Mouse (Mus musculus) c-Kit-negative CD71-positive TER-119-positive erythroid progenitor cells, embryonic 14.5 days (primary cell): ENCODE results near the gene Lin7c.
A peak's percentile ranks its signal among the peaks of the same experiment; 100 is the strongest.
"Not testable (repeated sequence)": the region's sequence is repeated elsewhere in the genome, so short reads cannot be mapped to it uniquely, and the experiment has no call there.

Experiments
- DNase-seq: peaks from one replicate; pipeline ENCODE4 v3.0.0-alpha.2; 2013; ENCODE audit warnings: low read depth, low spot score

Gene Lin7c

GRCm38 (mm10) chr2:109890597-109890996, at the start of gene Lin7c:
TSS of gene Lin7c (plus strand) at chr2:109890853.
- peak; percentile 81 for DNase-seq

DNA sequence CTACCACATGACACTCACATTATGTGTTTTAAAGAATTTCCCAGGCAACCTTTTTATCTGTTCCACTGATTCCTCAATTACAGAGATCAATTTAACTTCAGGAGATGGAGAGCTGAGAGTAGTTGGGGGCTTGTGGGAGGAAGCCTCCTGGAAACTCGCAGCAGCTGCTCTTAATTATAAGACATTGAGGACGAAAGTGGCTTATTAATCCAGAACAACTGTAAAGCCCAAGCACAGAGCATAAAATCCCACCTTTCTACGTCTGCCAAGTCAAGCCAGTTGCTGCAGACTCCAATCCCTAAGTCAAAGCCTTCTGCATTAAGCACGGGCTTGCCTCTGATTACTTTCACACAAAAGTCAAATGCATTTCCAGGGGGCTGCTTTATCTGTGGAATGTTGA, 44.3 kb upstream of the Lin7c start:
- no peak for DNase-seq

- DNase-seq = no peak
These were observed 42.3 kb upstream of the Lin7c start for GRCm38 (mm10) chr2:109848305-109848704.

DNA sequence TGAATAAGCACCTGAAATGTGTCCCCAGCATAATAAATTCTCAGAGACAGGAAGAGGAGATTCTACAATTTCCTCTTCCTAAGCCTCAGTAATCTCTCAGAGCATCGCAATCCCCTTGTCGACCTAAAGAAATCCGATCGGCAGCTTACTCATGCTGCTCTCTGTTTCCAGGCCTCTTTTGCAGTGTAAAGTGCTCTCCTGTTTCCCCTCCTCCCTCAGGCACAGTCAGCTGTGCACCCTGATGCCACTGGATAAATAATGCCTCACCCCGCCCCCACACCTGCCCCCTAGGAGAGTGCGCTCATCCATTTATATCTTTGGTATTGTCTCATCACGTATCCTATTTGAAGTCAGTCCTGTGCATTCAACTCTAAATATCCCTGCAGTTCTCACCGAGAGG, 41.9 kb upstream of the Lin7c start:
- no peak for DNase-seq

DNA sequence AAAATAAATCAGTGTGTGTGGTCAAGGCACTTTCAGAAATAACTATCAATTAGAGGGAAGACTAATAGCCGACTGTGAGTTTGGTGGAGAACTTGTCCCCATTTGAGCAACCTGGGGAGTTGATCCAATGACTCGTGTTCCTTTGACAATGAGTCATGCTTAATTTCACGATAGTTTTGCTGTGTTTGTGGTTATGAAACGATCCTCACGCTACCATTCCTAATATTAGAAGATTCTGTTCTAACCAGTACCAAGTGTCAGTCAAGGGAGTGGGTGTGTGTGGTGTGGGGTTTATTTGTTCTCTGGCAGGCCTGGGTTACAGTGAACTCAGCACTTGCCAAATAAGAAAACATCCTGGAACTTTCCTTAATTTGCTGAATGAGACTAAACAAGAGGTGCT, 35.1 kb upstream of the Lin7c start:
- no peak for DNase-seq

GRCm38 (mm10) chr2:109859671-109860070, 31.0 kb upstream of the Lin7c start:
- DNase-seq = no peak

GRCm38 (mm10) chr2:109860832-109861231, 29.8 kb upstream of the Lin7c start:
- DNase-seq = no peak

DNA sequence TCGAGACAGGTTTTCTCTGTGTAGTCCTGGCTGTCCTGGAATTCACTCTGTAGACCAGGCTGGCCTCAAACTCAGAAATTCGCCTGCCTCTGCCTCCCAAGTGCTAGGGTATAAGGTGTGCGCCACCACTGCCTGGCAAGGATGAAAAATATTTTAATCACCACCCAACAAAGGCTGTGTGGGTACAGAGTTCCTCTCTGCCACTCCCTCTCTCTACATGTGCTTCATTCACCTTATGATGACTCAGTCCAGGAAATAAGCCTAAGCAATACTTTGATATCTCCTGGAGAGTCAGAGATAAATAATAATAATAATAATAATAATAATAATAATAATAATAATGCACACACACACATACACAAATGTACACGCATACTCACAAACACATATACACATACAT, 11.2 kb upstream of the Lin7c start:
- not testable (repeated sequence) for DNase-seq

DNA sequence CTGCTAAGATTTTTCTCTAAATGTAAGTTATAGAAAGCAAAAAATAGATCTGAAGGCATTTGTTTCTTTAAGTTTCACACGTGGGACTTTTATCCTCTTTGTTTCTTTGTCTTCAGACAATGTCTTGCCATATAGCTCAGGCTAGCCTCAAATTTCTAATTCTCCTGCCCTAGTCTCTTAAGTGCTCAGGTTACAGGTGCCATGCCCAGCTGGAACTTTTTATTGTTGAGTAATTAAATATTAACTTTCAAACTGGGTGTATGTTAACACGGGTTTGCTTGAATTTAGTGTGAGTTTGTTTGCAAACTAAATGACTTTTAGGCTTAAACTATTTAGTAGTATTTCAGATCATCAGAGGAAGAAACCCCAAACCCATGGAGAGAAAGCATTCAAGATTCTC, 9.5 kb upstream of the Lin7c start:
- DNase-seq = no peak

GRCm38 (mm10) chr2:109881625-109882024, 9.0 kb upstream of the Lin7c start:
- no peak for DNase-seq

GRCm38 (mm10) chr2:109884106-109884505, 6.5 kb upstream of the Lin7c start:
- DNase-seq = no peak

DNA sequence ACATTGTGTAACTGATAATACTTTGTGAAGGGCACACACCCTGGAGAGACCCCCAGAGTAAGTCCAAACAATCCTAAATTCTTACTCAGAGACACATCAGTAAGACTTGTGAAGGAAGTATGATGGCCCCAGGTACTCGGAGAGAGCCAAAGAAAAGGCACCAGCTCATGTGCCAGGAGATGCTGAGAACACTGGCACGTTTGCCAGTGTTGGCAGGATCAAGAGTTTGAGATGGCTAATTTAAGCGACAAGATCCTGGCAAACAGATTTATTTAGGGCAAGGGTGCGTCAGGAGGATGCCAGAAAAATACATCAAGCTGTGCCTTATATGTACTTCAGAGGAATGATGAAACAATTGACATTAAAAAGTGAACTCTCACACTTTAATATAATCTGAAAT, 6.1 kb upstream of the Lin7c start:
- no peak for DNase-seq

GRCm38 (mm10) chr2:109890068-109890467, 585 bp upstream of the Lin7c start:
- no peak for DNase-seq

- DNase-seq = peak; percentile 21
These were observed 378 bp downstream of the Lin7c start for GRCm38 (mm10) chr2:109891031-109891430.

DNA sequence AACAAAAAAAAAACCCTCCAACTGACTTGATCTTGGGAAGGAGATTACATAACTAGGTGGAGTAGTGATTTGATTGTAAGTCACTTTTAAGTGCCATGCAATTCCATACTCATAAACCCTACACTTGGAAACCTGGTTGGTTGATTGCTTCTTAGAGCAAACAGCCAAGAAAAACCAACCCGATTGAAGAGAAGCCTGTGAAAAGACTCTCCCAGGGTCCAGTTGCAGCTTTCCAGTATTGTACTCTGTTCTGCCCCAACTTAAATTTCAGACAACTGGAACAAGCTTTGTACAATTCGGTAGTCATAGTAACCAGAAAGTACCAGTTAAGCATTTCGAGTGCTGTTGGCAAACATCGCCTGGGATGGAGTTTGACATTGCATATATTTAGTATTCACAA, 818 bp downstream of the Lin7c start:
- no peak for DNase-seq

GRCm38 (mm10) chr2:109896311-109896710, 5.7 kb downstream of the Lin7c start:
- DNase-seq = no peak

- no peak for DNase-seq
These were observed 12.2 kb downstream of the Lin7c start for GRCm38 (mm10) chr2:109902869-109903268.

GRCm38 (mm10) chr2:109904171-109904821, 13.6 kb downstream of the Lin7c start:
- peak; percentile 87 for DNase-seq

- peak; percentile 48 for DNase-seq
These were observed 18.5 kb downstream of the Lin7c start for GRCm38 (mm10) chr2:109909122-109909521.

GRCm38 (mm10) chr2:109912216-109912615, 21.6 kb downstream of the Lin7c start:
- DNase-seq = no peak

- no peak for DNase-seq
These were observed 22.1 kb downstream of the Lin7c start for GRCm38 (mm10) chr2:109912766-109913165.

- no peak for DNase-seq
These were observed 22.6 kb downstream of the Lin7c start for GRCm38 (mm10) chr2:109913241-109913640.

GRCm38 (mm10) chr2:109914601-109915000, 23.9 kb downstream of the Lin7c start:
- DNase-seq = no peak
